Mouse (Mus musculus) intestine, embryonic 16.5 days (tissue): ENCODE results near the gene Eya2. TPM values are rescaled to one million over a fixed set of nuclear protein-coding genes. Genes with fewer than 3 reads are reported as not detected.

Source experiments
- ATAC-seq: fragments of 200-750 bp; cut with Nextera tagmentation; 2 replicates; pipeline ENCODE4 v1.8.0; 2017; ENCODE audit warnings: moderate TSS enrichment, moderate library complexity
- H3K27ac ChIP-seq: fragments of 300-500 bp; sonication (generic); 2 replicates; pipeline ENCODE4 v1.5.1; 2014; ENCODE audit warnings: mild to moderate bottlenecking, low read length
- H3K27me3 ChIP-seq: fragments of 300-500 bp; sonication (generic); replicated peaks from 2 replicates; pipeline ENCODE4 v1.6.1; 2014; ENCODE audit warnings: low read length, control low read depth, mixed read lengths; ENCODE audit not compliant: control insufficient read depth, insufficient read depth
- H3K36me3 ChIP-seq: fragments of 300-500 bp; sonication (generic); 2 replicates; pipeline ENCODE4 v1.6.1; 2014; ENCODE audit warnings: low read length, control low read depth; ENCODE audit not compliant: control insufficient read depth, insufficient read depth
- H3K4me1 ChIP-seq: fragments of 300-500 bp; sonication (generic); 2 replicates; pipeline ENCODE4 v1.6.1; 2014; ENCODE audit warnings: low read length, control low read depth, mixed read lengths; ENCODE audit not compliant: control insufficient read depth, insufficient read depth
- H3K4me2 ChIP-seq: fragments of 300-500 bp; sonication (generic); 2 replicates; pipeline ENCODE4 v1.6.1; 2014; ENCODE audit warnings: low read depth, low read length, control low read depth
- H3K4me3 ChIP-seq: fragments of 300-500 bp; sonication (generic); 2 replicates; pipeline ENCODE4 v1.5.1; 2014; ENCODE audit warnings: mild to moderate bottlenecking, low read length
- H3K9ac ChIP-seq: fragments of 300-500 bp; sonication (generic); 2 replicates; pipeline ENCODE4 v1.6.1; 2014; ENCODE audit warnings: low read depth, low read length
- H3K9me3 ChIP-seq: fragments of 300-500 bp; sonication (generic); 2 replicates; pipeline ENCODE4 v1.6.1; 2016; ENCODE audit warnings: low read length, control low read depth; ENCODE audit not compliant: control insufficient read depth
- WGBS: fragments of 180-500 bp; shearing (Covaris S2); extraction: QIAGEN DNeasy Blood & Tissue Kit; methylation state at CpG from one replicate; pipeline ENCODE4 v1.1.7; 2014; 5-methylcytosine and 5-hydroxymethylcytosine counted together
- polyA plus RNA-seq: library from polyadenylated mRNA; unstranded; fragments of >200 nt; fragmentation: Nextera tagmentation; extraction: Ambion mirVana; gene quantifications from 2 replicates; pipeline ENCODE4 v1.2.1, GENCODE M21; 2015

Eya2 gene
- polyA plus RNA-seq, 1 experiment from 2014 or later, result 0.33 TPM

- WGBS, result 14% methylated on average over 5 of the region's 5 CpGs
- no peak overlapping the region for H3K9ac ChIP-seq
- no peaks in the 10 kb centered on the region for H3K4me1 ChIP-seq
- no peak overlapping the region for H3K4me3 ChIP-seq
- no peak for ATAC-seq
- no peaks in the 10 kb centered on the region for H3K27me3 ChIP-seq
- H3K27ac ChIP-seq, result no peak overlapping the region
- H3K9me3 ChIP-seq, result no peaks in the 10 kb centered on the region
- no peak overlapping the region for H3K4me2 ChIP-seq
- no peaks in the 10 kb centered on the region for H3K36me3 ChIP-seq
Observed at GRCm38 (mm10) chr2:165758534-165758933, 163.7 kb downstream of the Eya2 start.

DNA sequence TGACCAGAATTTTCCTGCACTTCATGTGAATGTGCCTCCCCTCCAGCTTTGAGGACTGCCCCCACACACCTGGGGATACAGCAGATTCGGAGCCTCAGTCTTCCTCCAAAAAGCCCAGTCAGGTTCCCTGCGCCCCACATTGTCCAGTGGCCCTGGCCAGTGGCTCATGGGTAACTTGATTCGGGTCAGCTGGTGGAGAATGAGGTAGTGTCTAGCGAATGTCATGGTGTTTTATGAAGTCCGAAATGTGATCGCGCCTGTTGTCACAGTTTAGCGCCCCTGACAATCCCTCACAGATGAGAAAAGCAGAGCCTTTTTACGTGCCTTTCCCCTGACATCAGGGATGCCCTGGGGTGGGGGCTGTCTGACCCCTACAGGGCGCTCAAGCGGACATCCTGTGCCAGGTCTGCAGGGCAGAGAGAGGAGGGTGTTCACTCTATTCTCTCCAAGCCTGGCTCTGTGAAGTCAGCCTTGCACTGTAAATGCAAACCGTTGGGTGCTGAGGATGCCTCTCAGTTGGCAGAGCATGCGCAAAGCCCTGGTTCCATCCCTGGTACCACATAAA lies 164.7 kb downstream of the Eya2 start:
- WGBS, result 87% methylated on average over 13 of the region's 13 CpGs
- no peak for ATAC-seq
- Histone ChIP-seq H3K27me3 (no peaks in the 10 kb centered on the region), H3K4me2 (no peak overlapping the region), H3K27ac (no peak overlapping the region), H3K9ac (no peak overlapping the region), H3K36me3 (no peaks in the 10 kb centered on the region), H3K4me3 (no peak overlapping the region), H3K9me3 (no peaks in the 10 kb centered on the region), H3K4me1 (no peaks in the 10 kb centered on the region)

- Histone ChIP-seq H3K27me3 (no peaks in the 10 kb centered on the region), H3K4me2 (no peak overlapping the region), H3K27ac (no peak overlapping the region), H3K36me3 (no peaks in the 10 kb centered on the region), H3K9ac (no peak overlapping the region), H3K4me3 (no peak overlapping the region), H3K9me3 (no peaks in the 10 kb centered on the region), H3K4me1 (no peaks in the 10 kb centered on the region)
- ATAC-seq, result no peak
- 61% methylated on average over 10 of the region's 11 CpGs for WGBS
Observed at GRCm38 (mm10) chr2:165768805-165769358, 174.1 kb downstream of the Eya2 start.

DNA sequence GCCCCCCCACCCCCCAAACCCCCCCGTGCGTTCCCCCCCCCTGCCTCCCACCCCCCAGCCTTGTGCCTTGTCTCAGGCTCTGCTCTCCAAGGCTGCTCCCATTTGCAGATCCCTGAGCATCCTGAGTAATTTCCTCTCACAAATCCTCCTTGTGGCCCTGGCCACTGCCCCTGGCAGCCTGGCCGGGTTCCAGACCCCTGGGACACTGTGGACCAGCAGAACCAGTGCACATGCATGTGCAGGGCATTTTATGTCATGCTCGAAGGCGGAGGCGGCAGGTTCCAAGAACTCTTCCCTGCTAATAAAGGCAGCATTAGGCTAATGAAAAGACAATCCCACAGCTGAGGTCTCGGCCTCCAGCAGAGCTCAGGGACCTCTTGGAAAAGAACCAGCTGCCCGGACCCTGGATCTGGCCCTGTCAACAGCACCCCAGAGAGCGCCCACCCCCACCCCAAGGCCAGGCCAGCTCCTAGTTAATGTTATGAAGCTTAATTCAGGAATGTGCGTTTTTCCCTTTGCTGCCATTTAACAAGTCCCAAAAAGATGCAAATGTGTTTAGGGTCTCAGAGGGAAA lies 174.6 kb downstream of the Eya2 start:
- ATAC-seq, result no peak
- H3K27me3 ChIP-seq, result no peaks in the 10 kb centered on the region
- H3K4me1 ChIP-seq, result no peaks in the 10 kb centered on the region
- 59% methylated on average over 10 of the region's 10 CpGs for WGBS
- H3K4me2 ChIP-seq, result no peak overlapping the region
- H3K27ac ChIP-seq, result no peak overlapping the region
- no peaks in the 10 kb centered on the region for H3K9me3 ChIP-seq
- no peak overlapping the region for H3K9ac ChIP-seq
- no peak overlapping the region for H3K4me3 ChIP-seq
- H3K36me3 ChIP-seq, result no peaks in the 10 kb centered on the region

- Histone ChIP-seq H3K9me3 (no peaks in the 10 kb centered on the region), H3K36me3 (0 out of 2 replicates have a peak, but pooled peaks cover 6% of the 10 kb centered on the region), H3K27ac (no peak overlapping the region), H3K27me3 (no peaks in the 10 kb centered on the region), H3K4me3 (no peak overlapping the region), H3K4me1 (no peaks in the 10 kb centered on the region), H3K4me2 (no peak overlapping the region), H3K9ac (no peak overlapping the region)
- ATAC-seq, result peak; percentile 63
- 23% methylated on average over 6 of the region's 6 CpGs for WGBS
Observed at GRCm38 (mm10) chr2:165778927-165779326, 184.1 kb downstream of the Eya2 start.

DNA sequence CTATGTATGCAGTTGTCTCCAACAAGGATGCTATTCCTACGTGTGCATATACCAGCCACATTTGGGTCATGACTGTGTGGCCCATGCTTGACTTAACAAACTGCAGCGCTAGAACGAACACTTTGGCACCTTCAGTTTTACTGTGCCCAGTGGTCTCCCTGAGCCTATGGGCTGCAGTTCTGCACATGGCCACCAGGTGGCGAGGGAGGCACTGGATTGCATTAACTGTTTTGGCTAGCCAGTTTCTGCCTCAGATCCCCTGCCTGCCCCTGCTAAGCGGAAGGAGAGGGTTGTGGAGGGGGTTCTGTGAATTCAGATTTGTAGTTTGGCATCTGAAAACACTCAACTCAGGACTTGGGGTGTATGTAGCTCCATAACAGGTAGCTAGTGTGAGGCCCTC lies 187.5 kb downstream of the Eya2 start:
- no peak overlapping the region for H3K4me2 ChIP-seq
- ATAC-seq, result peak; percentile 22; the same call in 1 of the 2 replicates
- WGBS, result 30% methylated on average over 5 of the region's 5 CpGs
- H3K36me3 ChIP-seq, result peaks cover 18% of the 10 kb centered on the region
- no peak overlapping the region for H3K4me3 ChIP-seq
- H3K9ac ChIP-seq, result no peak overlapping the region
- no peaks in the 10 kb centered on the region for H3K9me3 ChIP-seq
- no peaks in the 10 kb centered on the region for H3K4me1 ChIP-seq
- H3K27ac ChIP-seq, result no peak overlapping the region
- no peaks in the 10 kb centered on the region for H3K27me3 ChIP-seq

DNA sequence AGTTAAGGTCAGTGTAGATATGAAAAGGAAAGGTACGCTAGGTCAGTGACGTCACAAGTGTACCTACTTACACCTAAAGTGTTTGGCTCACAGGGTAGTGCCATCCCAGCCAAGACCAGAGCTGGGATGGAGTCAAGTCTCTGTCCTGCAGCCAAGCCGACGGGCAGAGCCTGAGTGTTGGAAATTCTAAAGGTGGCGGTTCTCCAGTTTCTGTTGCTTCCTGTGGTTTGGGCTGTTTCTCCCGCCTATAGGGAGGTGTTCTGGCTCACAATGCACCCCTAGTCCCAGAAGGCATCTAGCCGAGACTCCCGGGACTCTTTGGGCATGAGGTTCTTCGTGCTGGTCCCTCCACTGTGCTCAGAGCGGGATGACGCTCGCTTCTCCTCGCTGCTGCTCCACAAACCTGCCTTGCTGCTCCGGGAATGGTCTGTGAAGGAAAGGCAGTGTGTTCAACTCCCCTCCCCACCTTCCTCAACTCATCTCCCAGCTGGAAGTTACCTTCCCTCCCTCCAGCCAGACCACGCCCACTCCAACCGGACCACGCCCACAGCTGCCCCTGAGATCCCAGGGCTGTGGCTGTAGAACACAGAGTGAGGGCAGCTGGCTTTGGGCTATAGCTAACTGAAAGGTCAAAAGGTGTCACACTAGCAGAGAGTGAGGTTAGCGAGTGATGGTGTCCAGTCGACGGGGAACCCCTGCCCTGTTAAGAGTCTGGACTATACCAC lies 190.6 kb downstream of the Eya2 start:
- H3K36me3 ChIP-seq, result peaks cover 25% of the 10 kb centered on the region
- no peak overlapping the region for H3K27ac ChIP-seq
- no peaks in the 10 kb centered on the region for H3K27me3 ChIP-seq
- no peaks in the 10 kb centered on the region for H3K4me1 ChIP-seq
- H3K4me2 ChIP-seq, result no peak overlapping the region
- H3K9ac ChIP-seq, result no peak overlapping the region
- H3K4me3 ChIP-seq, result no peak overlapping the region
- 85% methylated on average over 20 of the region's 20 CpGs for WGBS
- no peaks in the 10 kb centered on the region for H3K9me3 ChIP-seq
- no peak for ATAC-seq

DNA sequence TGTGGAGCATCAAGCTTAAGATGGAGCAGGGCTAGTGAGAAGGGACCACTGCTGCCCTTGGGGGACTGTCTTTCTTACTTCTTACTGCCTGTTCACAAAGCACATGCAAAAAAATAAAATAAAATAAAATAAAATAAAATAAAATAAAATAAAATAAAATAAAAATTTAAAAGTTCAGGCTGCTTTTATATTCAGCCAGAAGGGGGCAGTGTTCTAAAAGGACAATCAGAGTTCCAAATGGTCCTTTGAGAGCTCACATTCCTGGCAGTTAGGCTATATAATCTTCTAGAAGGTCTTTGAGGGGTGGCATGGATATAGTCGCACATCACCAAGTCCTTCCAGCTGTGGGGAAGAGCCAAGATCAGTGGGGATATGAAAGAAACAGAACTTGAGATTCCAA lies 191.6 kb downstream of the Eya2 start:
- no peak overlapping the region for H3K27ac ChIP-seq
- no peaks in the 10 kb centered on the region for H3K27me3 ChIP-seq
- no peak overlapping the region for H3K4me3 ChIP-seq
- H3K4me2 ChIP-seq, result no peak overlapping the region
- no peak for ATAC-seq
- H3K4me1 ChIP-seq, result no peaks in the 10 kb centered on the region
- WGBS, result 61% methylated on average over 1 of the region's 1 CpGs
- H3K9ac ChIP-seq, result no peak overlapping the region
- H3K36me3 ChIP-seq, result peaks cover 28% of the 10 kb centered on the region
- no peaks in the 10 kb centered on the region for H3K9me3 ChIP-seq

GRCm38 (mm10) chr2:165788005-165788404 lies 193.2 kb downstream of the Eya2 start:
- Histone ChIP-seq H3K27me3 (no peaks in the 10 kb centered on the region), H3K4me1 (no peaks in the 10 kb centered on the region), H3K4me3 (no peak overlapping the region), H3K27ac (no peak overlapping the region; the same call in 1 of the 2 replicates), H3K9ac (no peak overlapping the region), H3K9me3 (no peaks in the 10 kb centered on the region), H3K36me3 (peaks cover 37% of the 10 kb centered on the region), H3K4me2 (no peak overlapping the region)
- peak; percentile 27; the same call in 1 of the 2 replicates for ATAC-seq
- 54% methylated on average over 11 of the region's 11 CpGs for WGBS
